Mouse (Mus musculus): ENCODE results near the gene Gsta4.

DNA sequence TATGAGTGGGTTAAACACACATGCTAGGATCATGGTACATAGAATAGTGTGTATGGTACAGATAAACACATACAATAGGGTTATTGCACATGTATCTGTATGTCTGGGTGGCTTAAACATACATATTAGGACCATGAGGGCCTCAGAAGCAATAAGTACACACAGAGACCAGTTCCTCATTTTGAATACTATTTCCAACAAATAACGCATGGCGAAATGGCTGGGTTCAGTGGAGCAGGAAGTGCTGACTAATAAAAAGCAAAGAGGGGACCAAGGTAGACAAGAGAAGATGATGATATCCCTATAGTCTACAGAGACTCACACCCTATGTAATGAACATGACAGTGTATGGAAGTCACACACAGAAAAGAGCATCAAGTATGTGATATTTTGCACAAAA, 45.5 kb downstream of the Gsta4 start:
- TF ChIP-seq CTCF (IDR thresholded peaks at IDR 0.05; ENCODE audit: low read depth) (no peak), EP300 (IDR thresholded peaks at IDR 0.05; ENCODE audit: low read depth) (no peak)

Data from liver, embryonic 14.5 days (tissue).